Mouse (Mus musculus) lung, adult 2 months (tissue): ENCODE results near the gene Ogn.

ENCODE experiments used
- CTCF ChIP-seq: fragments of 200-500 bp; IDR thresholded peaks from 2 replicates; pipeline ENCODE4 v1.5.1; 2011; ENCODE audit warnings: mild to moderate bottlenecking, low read length, control low read depth; ENCODE audit not compliant: insufficient read depth
- POLR2A ChIP-seq: fragments of 200-500 bp; IDR thresholded peaks from 2 replicates; pipeline ENCODE4 v1.6.1; 2011; ENCODE audit warnings: low read depth, mild to moderate bottlenecking, control low read depth, low read length, borderline replicate concordance; ENCODE audit errors: extremely low read depth

GRCm38 (mm10) chr13:49584307-49585005, 23.4 kb upstream of the Ogn start:
- TF ChIP-seq CTCF = no peak
- no peak for TF ChIP-seq POLR2A
